13 mouse cellular contexts compared by ENCODE assay signal in genomic region chr12:79804776-79805524, GRCm38 (mm10).
DNase-seq lines count a peak whose midpoint lies in the region; ATAC-seq lines count a peak whose summit lies in the region.
"Had no signal": no experiment of that assay in that cellular context is flagged by ENCODE, and none has a peak within 500 bp of the region (broad histone marks: within the 10 kb centered on the region; RNA-seq: fewer than 3 reads in every experiment).

No protein-coding gene starts in this region.

- WGBS in kidney, embryonic 15.5 days, result 41% methylated on average over 8 of the region's 8 CpGs
- 18% methylated on average over 8 of the region's 8 CpGs for WGBS in hindbrain, embryonic 13.5 days
- WGBS in midbrain, embryonic 15.5 days, result 22% methylated on average over 8 of the region's 8 CpGs

- H3K9me3 ChIP-seq in kidney, embryonic 15.5 days (replicated peaks), result no peaks in the 10 kb centered on the region
- H3K9me3 ChIP-seq in hindbrain, embryonic 13.5 days, result no peaks in the 10 kb centered on the region
- H3K9me3 ChIP-seq in midbrain, embryonic 15.5 days, result no peaks in the 10 kb centered on the region

- peaks cover 49% of the 10 kb centered on the region for H3K4me1 ChIP-seq in kidney, embryonic 15.5 days
- H3K4me1 ChIP-seq in hindbrain, embryonic 13.5 days (replicated peaks), result peaks cover 35% of the 10 kb centered on the region
- H3K4me1 ChIP-seq in midbrain, embryonic 15.5 days, result peaks cover 24% of the 10 kb centered on the region

- no peak overlapping the region for H3K9ac ChIP-seq in kidney, embryonic 15.5 days
- H3K9ac ChIP-seq in hindbrain, embryonic 13.5 days, result peak overlapping the region; percentile 43
- H3K9ac ChIP-seq in midbrain, embryonic 15.5 days, result no peak overlapping the region

- ATAC-seq in kidney, embryonic 15.5 days (replicated peaks; ENCODE audit: low FRiP score), result no peak
- ATAC-seq in hindbrain, embryonic 13.5 days (ENCODE audit: low FRiP score), result no peak
- ATAC-seq in midbrain, embryonic 15.5 days (replicated peaks), result no peak

- H3K27me3 ChIP-seq in kidney, embryonic 15.5 days, result no peaks in the 10 kb centered on the region
- H3K27me3 ChIP-seq in hindbrain, embryonic 13.5 days, result no peaks in the 10 kb centered on the region
- H3K27me3 ChIP-seq in midbrain, embryonic 15.5 days (replicated peaks), result no peaks in the 10 kb centered on the region

- H3K4me3 ChIP-seq in kidney, embryonic 15.5 days (replicated peaks), result no peak overlapping the region
- H3K4me3 ChIP-seq in hindbrain, embryonic 13.5 days, result no peak overlapping the region
- H3K4me3 ChIP-seq in midbrain, embryonic 15.5 days, result no peak overlapping the region

- no peak overlapping the region for H3K4me2 ChIP-seq in kidney, embryonic 15.5 days
- no peak overlapping the region for H3K4me2 ChIP-seq in hindbrain, embryonic 13.5 days
- H3K4me2 ChIP-seq in midbrain, embryonic 15.5 days, result no peak overlapping the region
- H3K4me2 ChIP-seq: liver, embryonic 11.5 days had no signal

- DNase-seq in kidney, adult 18-20 months, result no peak
- DNase-seq in embryo, embryonic 9.5 days (ENCODE audit: extremely low spot score), result peak; percentile 50
- no peak for DNase-seq in frontal cortex, postnatal 10 days (ENCODE audit: low spot score in 2 of 2)
- DNase-seq in ovary, postnatal 36 days (ENCODE audit: low spot score), result no peak
- DNase-seq in left cerebral cortex, postnatal 10 days (ENCODE audit: extremely low spot score in 1 of 2, low spot score in 2 of 2), result no peak
- DNase-seq: gastrocnemius, postnatal 10 days; heart, postnatal 36 days; right cerebral cortex, postnatal 25 days; thymus, adult 18-20 months had no signal

- H3K36me3 ChIP-seq in kidney, embryonic 15.5 days, result no peaks in the 10 kb centered on the region
- H3K36me3 ChIP-seq in hindbrain, embryonic 13.5 days, result no peaks in the 10 kb centered on the region
- H3K36me3 ChIP-seq in midbrain, embryonic 15.5 days (replicated peaks), result no peaks in the 10 kb centered on the region

- intact Hi-C loops in left cerebral cortex, postnatal 10 days (cut with DNase I), result no loop called here

- peak overlapping the region; percentile 72 for H3K27ac ChIP-seq in kidney, embryonic 15.5 days
- H3K27ac ChIP-seq in hindbrain, embryonic 13.5 days, result peak overlapping the region; percentile 36; the same call in 1 of the 2 replicates
- H3K27ac ChIP-seq in midbrain, embryonic 15.5 days, result peak overlapping the region; percentile 10; the same call in 1 of the 2 replicates

Comparison
In these comparisons a context has a peak if more than half of its experiments do, and no peak if none do; other contexts are left out.
1. H3K27ac ChIP-seq: peak in every context shown above with its lines; median percentile 72 in kidney, embryonic 15.5 days; 36 in hindbrain, embryonic 13.5 days; 10 in midbrain, embryonic 15.5 days.